Mouse (Mus musculus): Measurements from ENCODE around the gene Crbn. TPM values are rescaled to one million over a fixed set of nuclear protein-coding genes. Genes with fewer than 3 reads are reported as not detected.

Crbn gene
- polyA plus RNA-seq (2015; fragmentation: Nextera tagmentation; extraction: Ambion mirVana), result 33.9 and 36.0 TPM in 2 replicates

DNA sequence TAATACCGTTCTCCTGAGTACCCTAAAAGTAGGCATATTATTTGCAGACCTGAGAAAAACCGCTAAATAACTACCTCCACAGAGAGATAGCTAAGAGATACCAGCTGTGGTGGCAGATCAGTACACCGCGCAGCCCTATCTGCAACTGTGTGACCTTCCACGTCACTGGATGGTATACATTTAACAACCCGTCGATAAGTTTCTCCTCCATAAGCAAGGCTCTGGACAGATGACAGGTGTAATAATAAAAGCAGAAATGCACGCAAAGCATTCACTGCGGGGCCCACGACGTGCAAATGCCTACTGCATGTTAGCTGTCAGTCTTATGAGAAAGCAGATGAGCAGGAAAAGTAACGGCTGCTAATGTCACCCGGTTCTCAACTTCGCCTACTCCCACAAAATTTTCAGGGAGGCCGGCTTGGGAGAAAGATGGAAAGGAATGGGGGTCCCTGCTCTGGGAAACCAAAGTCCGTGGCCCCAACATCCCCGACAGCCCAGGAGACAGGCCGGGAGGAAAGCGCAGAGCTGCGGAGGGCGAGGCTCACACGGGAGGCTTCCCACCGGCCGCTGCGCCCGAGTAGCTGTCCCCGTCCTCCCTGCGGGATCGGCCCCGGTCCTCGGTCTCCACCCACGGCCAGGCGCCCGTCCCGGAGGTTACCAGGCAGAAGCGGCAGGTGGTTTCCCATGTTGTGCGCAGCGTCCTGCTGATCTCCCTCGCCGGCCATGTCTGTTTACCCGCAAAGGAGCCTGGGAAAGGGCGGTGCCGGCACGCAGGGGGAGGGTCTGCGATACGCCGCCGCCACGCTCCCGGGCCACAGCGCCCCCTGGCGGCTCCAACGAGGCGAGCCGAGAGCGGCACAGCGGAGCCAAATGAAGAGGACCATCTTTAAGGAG is at the start of gene Crbn:
Crbn (minus strand) TSS at position 745 of the 894 bp plus-strand sequence.

DNA sequence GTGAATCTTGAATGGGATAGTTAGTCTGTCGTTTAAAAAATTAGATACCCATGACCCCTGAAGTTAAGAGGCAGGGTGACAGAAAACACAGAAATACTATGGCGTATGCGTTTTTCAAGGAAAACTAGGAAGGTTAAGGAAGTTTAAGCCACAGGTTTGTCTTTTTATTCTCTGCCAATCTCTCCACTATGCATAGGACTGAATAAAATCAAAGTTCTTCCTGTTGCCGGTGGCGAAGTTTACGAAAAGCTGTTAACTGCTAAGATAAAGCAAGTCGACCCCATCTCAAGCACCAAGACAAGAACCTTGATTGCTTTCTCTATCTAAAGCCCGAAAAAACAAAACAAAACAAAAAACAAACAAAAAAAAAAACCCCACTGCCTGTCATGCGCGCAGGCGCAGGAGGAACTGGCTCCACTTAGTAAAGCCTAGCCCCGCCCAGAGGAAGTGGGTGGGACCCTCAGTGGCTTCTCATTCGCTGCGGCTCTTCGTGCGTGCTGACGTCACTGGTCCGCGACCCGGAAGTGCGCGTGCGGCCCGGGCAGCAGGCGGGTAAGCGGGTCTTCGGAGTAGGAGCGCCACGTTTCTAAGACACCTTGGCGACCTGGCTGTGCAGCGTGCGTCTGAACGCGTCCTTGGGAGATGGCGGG is 31.1 kb downstream of the Crbn start, which contains the start of gene Trnt1:
Trnt1 (plus strand) TSS at position 481 of the 650 bp plus-strand sequence.

DNA sequence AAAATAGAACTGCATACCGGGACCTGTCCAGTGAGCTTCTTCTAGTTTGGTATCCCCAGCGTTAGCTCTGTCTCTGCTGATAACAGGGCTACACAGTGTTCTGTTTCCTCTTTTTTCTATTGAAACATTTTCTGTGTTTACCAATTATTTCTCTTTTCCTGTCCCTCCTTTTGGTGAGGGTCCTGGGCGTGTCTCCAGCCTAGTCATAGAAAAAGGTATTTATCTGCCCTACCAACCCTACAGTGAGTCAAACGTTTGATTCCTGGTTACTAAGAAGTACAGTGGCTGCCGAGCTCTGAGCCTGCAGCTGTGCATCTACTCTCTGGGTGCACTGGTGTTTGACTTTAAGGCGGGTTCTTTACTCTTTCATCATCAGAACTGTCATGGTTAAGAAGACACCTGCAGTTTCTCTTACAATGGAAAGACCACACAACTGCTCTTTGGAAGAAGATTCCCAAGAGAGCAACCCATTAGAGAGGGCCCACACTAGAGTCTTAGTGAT is 50.9 kb downstream of the Crbn start, which contains the start of gene Il5ra:
Il5ra (minus strand) TSS at position 151 of the 502 bp plus-strand sequence.

Other genes starting within 250 kb of the Crbn start
- gene Il5ra, start 51.0 kb downstream of the Crbn start, polyA plus RNA-seq (2015; fragmentation: Nextera tagmentation; extraction: Ambion mirVana), result 0.14 and 0.26 TPM in 2 replicates
- gene Trnt1, start 31.0 kb downstream of the Crbn start, polyA plus RNA-seq (2015; fragmentation: Nextera tagmentation; extraction: Ambion mirVana), result 32.8 and 35.6 TPM in 2 replicates